Mouse (Mus musculus) ovary, postnatal 36 days (tissue): ENCODE data around the gene Cela3a.

Experiments
- DNase-seq: peaks from one replicate; pipeline ENCODE4 v3.0.0; 2022; ENCODE audit warnings: low spot score, mixed read lengths

Gene Cela3a

DNA sequence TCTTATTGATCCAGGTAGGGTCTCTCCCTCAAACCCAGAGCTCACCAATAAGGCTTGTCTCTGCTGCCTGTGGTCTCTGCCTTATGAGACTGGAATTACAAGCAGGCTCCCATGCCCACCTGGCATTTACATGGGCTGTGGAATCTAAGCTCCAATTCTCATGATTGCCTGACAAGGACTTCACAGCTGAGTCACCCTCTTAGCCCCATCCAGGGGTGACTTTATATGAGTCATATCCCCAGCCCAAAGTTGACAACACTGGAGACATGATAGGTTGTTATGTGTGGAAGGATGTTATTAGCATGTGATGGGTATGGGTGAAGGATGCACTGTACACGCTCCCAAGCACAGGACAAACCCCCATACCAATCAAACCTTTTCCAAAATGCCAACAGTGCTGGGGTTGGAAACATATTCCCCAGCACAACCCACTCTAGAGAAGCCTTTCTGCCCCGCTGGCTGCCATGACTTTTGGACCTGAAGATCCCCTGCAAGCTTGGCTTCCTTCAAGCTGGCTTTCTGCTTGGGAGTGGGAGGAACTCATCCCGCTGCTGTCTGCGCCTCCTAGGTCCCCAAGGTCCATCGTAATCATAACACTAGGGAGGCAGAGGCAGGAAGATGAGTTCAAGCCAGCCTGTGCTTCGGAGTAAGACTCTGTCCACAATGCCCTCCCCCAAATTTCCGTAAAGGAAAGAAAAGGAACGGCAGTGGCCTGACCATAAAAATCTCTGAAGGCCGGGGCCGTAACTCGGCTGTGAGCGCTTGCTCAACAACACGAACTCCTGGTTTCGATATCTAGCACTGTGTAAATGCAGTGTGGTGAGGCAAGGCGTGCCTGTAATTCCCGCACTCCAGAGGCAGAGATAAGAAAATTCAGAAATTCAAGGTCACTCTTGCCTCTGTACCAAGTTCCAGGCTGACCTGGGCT lies 37.7 kb downstream of the Cela3a start:
- DNase-seq: no peak

DNA sequence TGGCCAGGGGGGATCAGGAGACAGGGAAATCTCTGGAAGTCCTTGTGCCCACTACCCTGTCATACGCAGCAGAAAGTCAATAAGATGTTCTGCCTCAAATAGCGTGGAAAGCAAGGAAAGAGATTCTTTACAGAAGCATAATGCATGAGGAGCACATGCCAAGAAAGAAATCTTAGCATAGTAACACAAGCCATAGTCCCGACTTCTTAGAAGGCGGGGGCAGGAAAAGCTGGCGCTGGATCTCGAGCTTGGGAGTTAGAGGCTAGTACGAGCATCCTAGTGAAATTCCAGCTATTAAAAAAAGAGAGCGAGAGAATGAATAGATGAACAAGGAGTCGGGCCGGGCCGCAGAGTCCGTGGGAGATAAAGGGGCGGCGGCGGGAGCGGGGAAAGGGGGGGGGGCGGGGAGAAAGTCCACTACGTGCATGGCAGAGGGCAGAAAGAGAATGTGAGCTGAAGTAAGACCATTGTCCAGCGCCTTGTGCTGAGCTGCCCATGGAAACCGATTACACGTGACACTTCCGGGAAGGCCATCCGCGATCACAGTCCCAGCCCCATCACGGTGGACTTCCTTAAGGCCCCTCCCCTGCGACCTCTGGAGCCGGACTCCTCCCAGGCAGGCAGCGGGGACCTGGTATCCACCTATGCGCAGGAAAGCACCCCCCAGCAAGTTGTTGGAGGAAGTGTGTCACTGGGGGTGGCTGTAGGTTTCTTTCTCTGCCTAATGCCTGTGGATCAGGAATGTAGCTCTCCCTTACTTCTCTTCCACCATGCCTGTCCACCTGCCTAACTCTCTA lies 39.4 kb downstream of the Cela3a start:
- peak; percentile 47 for DNase-seq

DNA sequence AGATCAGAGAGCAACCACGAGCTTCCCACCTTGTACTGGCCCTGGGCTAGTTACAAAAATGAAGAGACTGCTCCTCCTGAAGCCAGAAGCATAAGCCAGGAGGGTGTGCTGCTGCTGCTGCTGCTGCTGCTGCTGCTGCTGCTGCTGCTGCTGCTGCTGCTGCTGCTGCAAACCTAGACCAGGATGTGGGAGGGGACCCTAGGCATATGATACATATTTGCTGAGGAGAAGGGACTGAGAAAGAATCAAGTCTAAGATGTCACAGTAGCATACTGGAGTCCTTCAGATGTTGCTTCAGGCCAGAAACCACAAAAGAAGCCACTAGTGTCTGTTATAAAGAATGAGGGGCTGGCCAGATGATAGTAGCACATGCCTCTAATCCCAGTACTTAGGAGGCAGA lies 41.4 kb downstream of the Cela3a start:
- DNase-seq: no peak

DNA sequence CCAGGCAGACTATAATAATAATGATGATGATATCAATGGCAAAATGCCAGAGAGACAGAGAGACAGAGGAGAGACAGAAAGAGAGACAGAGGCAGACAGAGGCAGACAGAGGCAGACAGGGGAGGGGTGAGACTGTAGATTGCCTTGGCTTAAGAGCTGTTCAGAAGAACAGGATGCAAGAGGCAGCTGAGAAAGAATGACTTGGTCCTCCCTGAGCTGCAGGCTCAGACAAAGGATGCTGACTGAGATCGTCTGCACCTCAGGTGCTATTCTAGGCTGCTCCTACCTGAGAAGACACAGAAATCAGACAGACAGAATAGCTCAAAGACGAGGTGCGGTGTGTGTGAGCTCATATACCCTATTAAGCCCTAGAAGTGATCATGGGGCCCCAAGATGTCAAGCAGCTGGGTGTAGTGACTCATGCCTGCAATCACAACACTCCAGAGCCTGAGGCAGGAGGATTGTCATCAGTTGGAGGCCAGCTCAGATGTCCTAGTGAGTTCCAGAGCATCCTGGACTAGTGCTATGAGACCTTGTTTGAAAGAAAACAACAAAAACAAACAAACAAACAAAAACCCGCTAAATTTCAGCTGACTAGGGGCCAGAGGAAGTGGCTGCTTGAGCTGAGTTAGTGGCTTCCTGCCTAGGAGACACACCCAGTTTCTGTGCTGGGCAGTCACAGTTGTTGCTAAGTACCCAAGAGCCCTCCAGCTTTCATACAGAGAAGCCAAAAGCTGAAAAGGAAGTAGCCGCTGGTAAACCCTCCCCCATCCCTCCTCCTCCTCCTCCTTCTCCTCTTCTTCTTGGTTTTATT lies 42.1 kb downstream of the Cela3a start:
- no peak for DNase-seq

GRCm38 (mm10) chr4:137366097-137366496 lies 43.5 kb downstream of the Cela3a start:
- no peak for DNase-seq

DNA sequence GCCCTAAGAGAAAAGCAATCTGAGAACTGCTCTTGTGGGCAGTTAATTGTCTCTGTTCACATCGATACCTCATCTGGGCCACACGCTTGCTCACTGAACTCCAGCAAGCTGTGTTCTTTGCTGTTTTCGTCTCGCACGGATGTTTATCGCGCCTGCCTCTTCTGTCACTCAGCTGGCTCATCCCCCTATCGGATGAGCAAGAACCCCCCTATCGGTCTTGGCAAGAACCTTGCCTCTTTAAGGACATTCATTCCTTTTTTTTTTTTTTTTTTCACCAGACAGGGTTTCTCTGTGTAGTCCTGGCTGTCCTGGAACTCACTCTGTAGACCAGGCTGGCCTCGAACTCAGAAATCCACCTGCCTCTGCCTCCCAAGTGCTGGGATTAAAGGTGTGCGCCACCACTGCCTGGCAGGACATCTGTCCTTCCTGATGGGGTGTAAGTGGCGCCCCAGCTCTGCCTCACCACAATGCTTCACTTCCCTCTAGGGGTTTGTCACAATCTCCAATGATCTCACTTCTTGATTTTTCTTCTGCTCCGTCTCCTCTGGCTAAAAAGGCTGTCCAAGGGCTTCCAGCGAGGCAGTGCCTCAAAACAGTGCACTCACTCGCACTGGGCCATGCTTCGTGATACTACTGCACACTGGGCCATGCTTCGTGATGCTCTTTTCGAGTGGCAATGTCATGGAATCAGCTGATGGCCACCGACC lies 44.1 kb downstream of the Cela3a start:
- no peak for DNase-seq

DNA sequence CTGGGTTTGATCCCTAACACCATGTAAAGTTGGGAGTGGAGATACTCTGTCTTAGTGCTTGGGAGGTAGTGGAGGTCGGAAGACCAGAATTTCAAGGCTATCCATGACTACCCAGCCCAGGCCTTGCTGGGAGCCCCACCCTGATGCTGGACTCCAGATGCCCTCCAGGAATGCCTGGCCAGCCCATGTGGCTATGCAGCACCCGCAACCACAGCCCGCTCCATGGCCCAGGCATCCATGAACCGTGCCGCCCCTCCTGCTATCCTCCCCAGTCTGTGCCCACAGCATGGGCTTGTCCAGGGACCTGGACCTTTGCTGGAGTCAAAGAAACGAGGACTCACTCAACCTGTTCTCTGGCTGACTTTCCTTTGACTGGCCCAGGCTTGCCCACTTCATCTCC lies 44.8 kb downstream of the Cela3a start:
- no peak for DNase-seq

GRCm38 (mm10) chr4:137360996-137361395 lies 48.6 kb downstream of the Cela3a start:
- DNase-seq: no peak

DNA sequence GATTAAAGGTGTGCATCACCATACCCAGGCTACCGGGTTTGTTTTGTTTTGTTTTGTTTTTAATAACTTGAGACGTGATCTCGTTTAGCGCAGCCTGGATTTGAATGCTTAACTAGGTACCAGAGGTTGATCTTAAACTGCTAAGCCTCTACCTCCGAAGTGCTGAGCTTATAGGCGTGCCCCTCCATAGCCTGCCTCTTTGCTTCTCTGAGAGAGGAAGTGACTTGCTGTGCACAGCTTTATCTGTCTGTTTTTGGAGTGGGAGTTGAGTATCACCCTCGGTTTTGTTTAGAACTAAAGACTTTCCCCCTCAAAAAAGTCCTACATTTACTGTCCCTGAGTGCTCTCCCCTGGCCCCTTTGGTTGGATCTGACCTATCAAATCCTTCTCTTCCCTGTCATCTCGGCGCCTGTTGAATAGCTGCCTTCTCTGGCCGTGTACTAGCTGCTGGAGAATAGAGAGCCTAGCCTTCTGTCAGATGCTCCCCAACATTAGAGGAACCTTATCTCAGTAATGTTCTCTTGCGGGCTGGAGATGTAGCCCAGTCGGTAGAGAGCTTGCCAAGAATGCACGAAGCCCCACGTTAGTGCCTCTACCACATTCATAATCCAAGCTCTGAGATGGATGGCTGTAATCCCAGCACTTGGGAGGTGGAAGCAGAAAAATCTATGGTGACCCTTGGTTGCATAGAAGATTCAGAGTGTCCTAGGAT lies 51.1 kb downstream of the Cela3a start:
- no peak for DNase-seq

GRCm38 (mm10) chr4:137357517-137358254 lies 51.9 kb downstream of the Cela3a start, which contains the start of gene Cdc42:
Gene Cdc42, minus strand, starts transcription at chr4:137357720.
- DNase-seq: peak; percentile 99

DNA sequence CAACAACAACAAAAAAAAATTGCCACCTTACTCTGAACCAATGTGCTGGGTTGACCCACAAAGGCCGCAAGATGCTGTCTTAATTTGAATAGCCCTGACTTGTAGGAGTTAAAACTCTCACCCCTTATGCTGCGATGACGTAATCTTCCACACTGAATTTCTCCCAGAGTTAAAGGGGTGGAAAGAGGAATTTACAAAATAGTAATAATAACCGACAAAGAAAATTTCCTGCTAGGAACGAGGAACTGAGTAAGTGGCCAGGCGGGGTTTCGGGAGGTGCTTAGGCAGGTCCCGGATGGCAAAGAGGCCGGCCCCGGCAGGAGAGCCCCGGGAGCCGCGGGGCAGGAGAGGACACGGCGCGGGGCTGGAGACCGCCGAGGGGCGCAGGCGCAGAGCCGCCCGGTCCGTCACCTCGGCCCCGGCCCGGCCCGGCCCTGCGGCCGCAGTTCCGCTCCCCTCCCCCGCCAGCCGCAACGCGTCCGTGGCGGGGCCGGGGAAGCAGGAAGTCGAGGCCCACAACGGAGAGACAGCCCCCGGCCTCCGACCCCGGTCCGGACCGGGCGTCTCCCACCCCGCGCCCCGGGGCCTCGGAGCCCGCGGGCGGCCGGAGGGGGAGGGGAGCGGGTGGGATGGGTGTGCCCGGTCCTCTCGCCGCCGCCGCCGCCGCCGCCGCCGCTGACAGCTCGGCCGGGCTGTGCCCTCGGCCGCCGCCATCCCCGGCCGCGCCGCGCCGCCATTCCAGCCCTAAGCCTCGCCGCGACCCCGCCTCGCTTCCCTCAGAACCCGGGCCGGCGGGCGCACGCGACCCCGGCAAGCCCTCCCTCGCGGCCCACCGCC lies 52.7 kb downstream of the Cela3a start:
- peak; percentile 74 for DNase-seq
